Mouse (Mus musculus): ENCODE measurements around the gene Dbp.

DNA sequence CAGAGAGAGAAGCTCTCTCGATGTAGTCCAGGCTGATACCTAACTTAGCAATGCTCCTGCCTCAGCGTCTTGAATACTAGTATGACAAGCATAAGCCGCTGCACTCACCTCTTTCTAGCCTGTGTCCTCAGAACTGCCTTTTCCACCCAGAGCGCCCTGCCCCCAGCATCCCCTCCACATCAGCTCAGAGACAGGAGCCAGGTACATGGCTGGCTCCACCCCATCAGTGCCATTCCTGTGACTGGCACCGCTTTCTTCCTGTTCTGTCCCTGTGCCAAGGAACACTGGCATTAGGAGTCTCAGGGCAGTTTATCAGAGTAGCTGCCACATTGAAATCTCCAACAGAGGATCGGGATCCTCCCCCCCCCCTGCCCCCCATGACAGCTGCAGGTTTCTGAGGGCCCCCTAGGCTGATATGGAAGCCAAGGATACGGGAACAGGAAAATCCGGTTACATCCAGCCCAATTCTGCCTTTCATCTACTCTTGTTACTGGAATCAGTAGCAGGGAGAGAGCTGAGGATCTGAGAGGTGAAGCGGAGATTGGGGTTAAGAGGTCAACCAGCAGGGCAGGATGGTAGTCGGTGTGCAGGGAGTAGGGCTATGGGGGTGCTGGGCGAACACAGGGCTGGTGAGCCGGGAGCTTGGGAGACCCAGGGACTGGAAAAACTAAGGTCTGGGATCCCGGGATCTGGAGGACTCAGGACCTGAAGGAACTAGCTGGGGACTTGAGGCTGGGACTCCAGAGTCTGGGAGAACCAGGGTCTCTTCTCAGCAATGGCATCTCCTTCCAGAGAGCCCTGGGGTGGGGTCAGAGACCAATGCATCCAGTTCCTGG, 39.4 kb upstream of the Dbp start:
- TF ChIP-seq GATA1 (IDR thresholded peaks at IDR 0.05; ENCODE audit: borderline replicate concordance, low read length) (no peak), FLI1 (IDR thresholded peaks at IDR 0.05; ENCODE audit: low read length) (no peak)
